Mouse (Mus musculus): Measurements from ENCODE around the gene Rpl28.
"Not testable (repeated sequence)": the region's sequence is repeated elsewhere in the genome, so short reads cannot be mapped to it uniquely, and the experiment has no call there.

Gene Rpl28

DNA sequence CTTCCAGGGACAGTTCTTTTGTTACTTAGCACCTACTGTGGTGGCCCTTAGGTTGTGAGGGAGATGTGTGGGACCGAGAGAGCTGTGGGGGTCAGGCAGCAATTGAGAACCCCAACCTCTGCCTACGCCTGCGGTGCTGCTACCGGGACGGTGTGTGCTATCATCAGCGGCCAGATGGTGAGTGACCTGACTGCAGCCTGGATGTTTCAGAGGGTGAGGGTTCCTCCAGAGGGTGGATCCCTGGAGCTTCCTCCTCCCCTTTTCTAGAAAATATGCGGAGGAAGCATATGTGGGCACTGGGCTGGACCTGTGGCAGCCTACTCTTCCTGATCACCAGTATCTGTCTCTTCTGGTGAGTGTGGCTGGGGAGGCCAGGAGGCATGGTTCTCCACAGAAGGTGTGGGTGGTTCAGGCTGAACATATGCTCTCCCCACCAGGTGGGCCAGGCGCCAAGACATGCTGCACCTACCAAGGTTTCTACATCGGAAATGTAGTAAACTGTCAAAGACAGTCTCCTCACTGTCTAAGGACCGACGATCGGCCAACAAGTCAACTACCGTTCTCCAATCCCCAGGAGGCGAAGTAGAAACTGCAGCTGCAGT is 8.9 kb upstream of the Rpl28 start:
- DNase-seq (ENCODE audit: low spot score) = no peak

DNA sequence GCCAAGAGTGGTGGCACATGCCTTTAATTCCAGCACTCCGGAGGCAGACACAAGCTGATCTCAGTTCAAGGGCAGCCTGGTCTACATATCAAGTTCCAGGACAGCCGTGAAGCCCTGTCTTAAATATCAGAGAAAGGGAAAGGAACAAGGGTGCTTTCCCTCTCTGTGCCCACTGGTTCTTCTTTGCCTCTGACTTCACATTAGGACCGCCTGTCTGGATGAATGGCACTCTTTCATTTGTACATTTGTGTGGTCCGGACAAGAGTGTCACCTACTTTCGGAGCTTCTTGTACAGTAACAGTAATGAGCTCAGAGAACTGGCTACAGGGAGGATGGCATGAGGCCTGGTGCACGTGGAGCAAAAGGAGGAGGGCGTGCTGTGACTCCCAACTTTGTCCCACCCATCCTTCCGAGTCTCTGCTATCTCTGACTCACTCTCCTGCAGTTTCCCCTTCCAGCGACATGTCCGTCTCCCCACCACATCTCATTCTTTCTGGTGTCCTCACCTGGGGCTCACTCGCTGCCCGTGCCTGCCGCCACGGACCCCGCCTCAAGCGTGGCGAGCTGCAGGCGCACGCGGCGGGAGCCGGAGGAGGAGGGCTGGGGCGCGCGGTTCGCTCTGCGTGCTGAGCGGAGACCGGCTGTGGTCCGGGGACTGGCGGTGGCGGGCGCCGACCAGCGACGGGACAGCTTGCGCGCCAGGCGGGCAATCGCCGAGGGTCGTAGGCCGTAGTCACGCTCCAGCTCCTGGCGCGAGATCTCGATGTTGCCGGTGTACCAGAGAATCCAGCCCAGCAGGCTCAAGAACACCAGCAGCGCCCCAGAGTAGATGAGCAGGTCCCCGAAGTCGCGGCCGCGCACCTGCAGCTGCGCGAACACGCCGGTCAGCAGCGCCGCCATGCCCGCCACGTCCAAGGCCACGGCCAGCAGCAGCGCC is 3.9 kb upstream of the Rpl28 start:
- DNase-seq (ENCODE audit: low spot score) = peak; percentile 49

DNA sequence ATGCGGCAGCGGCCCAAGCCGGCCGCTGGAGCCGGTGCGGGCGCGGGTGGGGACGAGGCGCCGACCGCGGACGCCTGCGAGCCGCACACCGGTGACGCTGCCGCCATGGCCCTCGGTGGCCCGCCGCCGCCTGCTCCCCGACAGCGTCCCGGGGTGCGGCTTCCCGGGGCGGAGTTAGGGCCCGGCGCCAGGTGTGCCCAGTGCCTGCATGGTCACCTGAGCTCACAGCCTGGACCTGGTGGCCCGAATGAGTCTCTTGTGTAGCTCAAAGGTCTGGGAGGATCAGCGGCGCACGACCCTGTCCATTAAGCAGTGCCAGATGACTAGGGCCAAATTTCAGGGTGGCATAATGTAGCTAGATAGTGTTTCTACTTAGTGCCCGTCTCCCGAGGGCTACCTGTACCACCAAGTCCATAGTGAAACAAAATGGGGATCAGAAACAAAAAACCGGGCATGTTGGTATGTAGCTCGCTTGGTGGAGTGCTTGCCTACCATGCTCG is 3.2 kb upstream of the Rpl28 start, which contains the start of gene Tmem238:
Gene Tmem238 (minus strand): TSS at position 221 of the 500 bp plus-strand sequence.
- DNase-seq (ENCODE audit: low spot score) = peak; percentile 38

- DNase-seq (ENCODE audit: low spot score) = not testable (repeated sequence)
Measured at GRCm38 (mm10) chr7:4793248-4793647, 574 bp downstream of the Rpl28 start.

DNA sequence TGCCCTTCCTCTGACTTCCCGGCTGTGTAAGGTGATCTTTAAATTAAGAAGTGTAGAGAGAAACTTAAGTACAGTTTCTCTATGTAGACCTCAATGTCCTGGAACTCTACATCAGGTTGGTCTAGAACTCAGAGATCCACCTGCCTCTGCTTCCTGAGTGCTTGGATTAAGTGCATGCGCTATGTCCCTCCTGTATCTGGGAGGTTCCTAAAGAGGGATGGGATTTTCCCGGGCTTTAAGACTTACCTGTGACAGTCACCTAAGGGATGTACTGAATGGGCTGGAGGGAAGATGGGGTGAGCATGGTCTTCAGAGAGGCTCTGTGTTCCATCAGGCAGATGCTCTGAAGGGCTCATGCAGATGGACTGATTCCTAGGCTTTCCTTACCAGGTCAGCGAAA is 1.0 kb downstream of the Rpl28 start:
- DNase-seq (ENCODE audit: low spot score) = no peak

DNA sequence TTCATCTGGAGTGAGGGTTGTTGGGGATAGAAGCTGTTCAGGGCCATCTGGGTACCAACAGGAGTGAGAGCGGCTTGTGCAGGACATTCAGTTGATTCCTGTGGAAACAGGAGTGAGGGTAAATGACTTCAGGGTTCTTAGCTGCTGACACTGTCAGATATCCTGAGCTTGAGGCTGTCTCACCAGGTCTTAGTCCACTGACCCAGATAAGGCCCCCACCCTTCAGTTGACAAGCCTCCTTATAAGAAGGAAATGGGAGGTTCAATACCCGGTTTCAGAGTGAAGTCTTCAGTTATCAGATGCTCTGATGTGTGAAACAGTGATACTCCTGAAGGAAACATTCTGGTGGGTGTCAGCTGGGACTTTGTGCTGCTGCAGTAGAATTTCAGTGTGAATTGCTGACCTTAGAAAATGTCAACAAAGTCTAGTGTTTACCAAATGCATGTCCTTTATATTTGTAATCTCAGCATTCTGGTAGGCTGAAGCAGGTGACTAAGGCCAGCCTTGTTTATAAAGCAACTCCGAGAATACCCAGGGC is 2.0 kb downstream of the Rpl28 start:
- DNase-seq (ENCODE audit: low spot score) = no peak

DNA sequence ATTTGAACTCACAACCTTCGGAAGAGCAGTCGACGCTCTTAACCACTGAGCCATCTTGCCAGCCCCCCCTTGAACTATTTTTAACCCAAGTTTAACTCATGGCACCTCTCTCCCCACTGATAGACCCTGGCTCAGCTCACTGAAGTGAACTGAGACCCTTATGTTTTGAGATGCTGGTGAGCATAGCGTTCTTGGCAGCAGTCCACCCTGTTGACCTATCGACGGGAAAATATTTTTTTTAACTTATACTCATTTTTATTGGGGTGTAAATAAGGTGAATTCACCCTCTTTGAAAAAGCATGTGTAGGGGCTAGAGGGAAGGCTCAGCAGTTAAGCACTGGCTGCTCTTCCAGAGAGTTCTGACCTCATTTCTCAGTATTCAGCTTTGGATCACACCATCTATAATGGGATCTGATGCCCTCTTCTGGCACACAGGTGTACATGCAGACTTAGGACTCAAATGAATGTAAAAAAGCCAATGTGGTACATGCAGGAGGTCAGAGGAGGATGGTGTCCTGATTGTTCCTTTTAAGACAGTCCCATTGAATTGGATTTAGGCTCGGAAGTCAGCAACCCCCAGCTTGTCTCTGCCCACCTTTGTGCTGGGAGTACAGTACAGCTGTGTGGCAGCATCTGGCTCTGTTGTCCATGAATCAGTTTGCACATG is 3.2 kb downstream of the Rpl28 start:
- no peak for DNase-seq (ENCODE audit: low spot score)

- no peak for DNase-seq (ENCODE audit: low spot score)
Measured at GRCm38 (mm10) chr7:4802247-4802646, 9.6 kb downstream of the Rpl28 start.

- DNase-seq (ENCODE audit: low spot score) = no peak
Measured at GRCm38 (mm10) chr7:4806716-4807115, 14.0 kb downstream of the Rpl28 start.

DNA sequence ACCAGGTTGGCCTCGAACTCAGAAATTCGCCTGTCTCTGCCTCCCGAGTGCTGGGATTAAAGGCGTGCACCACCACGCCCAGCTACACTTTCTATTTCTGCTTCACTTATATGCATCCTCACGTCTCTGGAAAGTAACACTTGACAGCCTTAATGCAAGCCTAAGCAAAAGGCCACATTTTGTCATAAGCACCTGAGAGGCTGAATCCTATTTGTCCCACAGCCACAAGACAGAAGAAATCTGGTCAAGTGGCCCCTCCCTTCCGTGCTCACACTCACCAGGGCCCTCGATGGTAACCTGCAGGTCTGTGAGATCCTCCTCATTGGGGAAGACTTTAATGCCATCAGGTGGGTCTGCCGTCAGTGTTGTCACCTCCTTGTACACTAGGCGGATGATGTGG is 18.5 kb downstream of the Rpl28 start:
- not testable (repeated sequence) for DNase-seq (ENCODE audit: low spot score)

- DNase-seq (ENCODE audit: low spot score) = peak; percentile 42
Measured at GRCm38 (mm10) chr7:4811842-4812302, 19.2 kb downstream of the Rpl28 start.

DNA sequence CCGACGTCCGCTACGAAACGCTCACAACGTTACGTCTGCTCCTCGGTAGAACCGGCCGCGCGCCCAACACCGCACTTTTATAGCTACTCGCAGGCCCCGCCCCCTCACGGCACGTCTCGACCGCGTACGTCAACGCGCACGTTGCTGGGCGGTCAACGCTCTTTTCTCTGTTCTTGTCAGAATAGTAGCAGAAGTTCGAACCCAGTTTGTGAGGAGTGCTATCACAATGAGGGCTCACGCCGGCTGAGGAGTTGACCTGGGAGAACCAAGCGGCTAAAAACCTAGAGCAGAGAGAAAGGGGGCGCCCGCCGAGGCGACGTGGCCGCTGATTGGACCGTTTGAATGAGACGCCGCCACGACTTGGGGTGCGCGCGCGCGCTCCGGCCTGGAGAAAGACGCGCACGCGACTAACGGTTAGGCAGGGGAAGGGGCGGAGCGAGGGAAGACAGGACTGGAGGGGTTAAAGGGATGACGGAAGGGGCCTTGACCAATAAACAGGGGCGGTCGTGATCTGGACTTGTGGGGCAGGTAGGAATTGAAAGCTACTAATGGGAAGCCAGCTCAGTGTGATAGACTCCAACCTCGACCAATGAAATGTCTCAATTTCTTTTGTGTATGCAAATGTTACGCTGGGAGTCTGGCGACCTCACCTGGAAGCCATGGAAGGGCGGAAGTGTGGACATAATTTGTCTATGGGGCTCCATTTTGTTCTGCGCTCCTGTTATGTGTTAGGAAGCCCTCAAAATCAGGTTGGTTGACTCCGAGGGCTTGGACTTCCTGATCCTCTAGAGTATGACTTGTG is 19.8 kb downstream of the Rpl28 start, which contains the start of gene Ube2s:
Gene Ube2s (minus strand): TSS at position 288 of the 802 bp plus-strand sequence.
- DNase-seq (ENCODE audit: low spot score) = peak; percentile 97

DNA sequence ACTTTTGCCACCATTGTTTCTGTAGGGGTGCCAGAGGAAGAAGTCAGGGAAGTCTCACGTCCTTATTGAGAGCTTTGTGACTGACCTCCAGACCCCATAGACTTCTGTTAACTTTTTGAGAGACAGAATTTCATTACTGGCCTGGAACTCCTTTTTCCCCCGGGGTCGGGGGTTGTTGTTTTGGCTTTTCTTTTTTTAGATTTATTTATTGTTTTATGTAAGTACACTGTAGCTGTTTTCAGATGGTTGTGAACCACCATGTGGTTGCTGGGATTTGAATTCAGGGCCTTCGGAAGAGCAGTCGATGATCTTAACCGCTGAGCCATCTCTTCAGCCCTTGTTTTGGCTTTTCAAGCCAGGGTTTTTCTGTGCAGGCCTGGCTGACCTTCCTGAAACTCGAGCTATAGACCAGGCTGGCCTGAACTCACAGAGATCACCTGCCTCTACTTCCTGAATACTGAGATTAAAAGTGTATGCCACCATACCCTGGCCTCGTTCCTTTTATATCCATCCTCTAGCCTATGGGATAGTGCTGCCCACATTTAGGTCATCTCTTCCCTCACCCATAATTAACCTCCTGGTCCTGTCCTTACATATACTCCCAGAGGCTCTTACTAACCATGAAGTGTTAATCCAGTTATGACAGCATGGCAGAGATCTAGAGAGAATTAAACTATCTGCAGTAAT is 20.6 kb downstream of the Rpl28 start:
- no peak for DNase-seq (ENCODE audit: low spot score)

DNA sequence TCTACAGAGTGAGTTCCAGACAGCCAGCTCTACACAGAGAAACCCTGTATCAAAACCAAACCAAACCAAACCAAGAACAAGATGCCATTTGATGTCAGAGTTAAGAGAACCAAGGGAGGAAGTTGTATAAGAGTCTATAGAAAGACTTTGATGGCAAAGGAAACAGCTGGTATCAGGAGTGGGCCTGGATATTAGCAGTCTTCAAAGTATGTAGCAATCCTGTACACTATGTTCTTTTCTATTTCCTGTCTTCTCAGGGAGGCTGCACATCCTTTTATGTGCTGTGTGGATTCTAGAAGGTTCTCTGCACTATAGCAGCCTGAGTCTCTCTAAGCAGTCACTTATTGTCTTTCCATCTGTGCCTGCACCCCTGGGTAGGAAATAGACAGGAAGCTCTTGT is 23.9 kb downstream of the Rpl28 start:
- no peak for DNase-seq (ENCODE audit: low spot score)

DNA sequence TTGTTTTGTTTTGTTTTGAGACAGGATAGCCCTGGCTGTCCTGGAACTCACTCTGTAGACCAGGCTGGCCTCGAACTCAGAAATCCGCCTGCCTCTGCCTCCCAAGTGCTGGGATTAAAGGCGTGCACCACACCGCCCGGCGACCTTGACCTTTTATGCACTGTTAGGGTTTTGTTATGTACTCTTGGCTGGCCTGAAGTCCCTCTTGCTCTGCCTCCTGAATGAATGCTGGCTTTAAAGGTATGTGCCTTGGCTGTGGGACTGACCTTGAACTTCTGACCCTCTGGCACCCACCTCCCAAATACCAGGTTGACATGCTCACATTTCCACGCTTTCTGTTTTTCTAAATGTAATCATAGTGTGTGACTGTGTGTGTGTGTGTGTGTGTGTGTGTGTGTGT is 28.3 kb downstream of the Rpl28 start:
- not testable (repeated sequence) for DNase-seq (ENCODE audit: low spot score)

- no peak for DNase-seq (ENCODE audit: low spot score)
Measured at GRCm38 (mm10) chr7:4821690-4822089, 29.0 kb downstream of the Rpl28 start.

DNA sequence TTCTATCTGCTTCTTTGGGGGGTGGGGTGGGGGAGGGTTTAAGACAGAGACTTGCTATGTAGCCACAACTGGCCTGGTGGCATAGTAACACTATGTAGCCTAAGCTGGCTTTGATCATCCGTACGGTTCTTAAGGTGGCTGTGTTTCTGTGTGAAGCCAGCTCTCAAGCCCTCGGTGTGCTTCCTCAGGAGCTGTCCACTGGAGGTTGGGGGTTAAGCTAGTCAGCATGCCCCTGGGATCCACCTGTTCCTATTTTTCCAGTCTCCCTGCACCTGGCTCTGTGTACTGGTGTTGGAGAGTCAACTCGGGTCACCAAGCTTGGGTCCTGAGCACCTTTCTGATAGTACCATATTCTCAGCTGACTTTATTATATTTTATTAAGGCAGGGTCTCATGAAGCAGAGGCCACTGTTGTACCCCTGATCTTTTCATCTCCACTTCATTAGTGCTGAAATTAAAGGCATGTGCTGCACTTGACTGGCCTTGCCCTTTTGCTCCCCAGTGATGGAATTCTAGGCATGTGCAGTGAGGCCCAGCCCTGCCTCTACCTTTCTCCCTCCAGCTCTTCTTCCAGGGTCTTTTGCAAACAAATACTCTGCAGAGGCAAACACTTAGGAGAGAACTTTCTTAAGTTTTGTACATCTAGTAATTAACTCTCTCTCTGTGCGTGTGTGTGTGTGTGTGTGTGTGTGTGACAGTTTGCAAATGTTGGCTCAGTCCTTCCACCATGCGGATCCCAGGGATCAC is 29.7 kb downstream of the Rpl28 start:
- DNase-seq (ENCODE audit: low spot score) = no peak

GRCm38 (mm10) chr7:4825365-4825764 is 32.7 kb downstream of the Rpl28 start:
- no peak for DNase-seq (ENCODE audit: low spot score)

DNA sequence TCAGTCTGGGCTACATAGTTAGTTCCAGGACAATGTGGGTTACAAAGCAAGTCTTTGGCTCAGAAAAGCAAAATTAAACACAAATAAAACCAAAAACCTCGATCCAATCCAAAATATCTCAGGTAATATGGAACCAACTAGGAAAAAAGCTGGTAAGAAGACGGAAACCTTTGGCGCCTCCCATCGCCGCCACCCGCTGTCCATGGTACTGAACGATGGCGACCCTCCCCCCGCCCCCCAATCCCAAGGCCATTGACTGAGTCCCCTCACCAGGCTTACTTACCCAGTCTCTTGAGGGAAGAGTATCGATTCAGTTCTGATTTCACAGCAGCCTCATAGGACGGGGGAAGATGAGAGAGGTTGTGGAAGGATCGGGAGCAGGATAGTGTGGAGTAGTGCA is 37.8 kb downstream of the Rpl28 start:
- DNase-seq (ENCODE audit: low spot score) = no peak
